Mouse (Mus musculus) heart, embryonic 11.5 days (tissue): Measurements from ENCODE around the gene Dip2a. TPM values are rescaled to one million over a fixed set of nuclear protein-coding genes. Genes with fewer than 3 reads are reported as not detected.

Experiments used
- ATAC-seq: fragments of 200-750 bp; cut with Nextera tagmentation; replicated peaks from 2 replicates; pipeline ENCODE4 v1.8.0; 2017; ENCODE audit warnings: moderate library complexity; ENCODE audit not compliant: insufficient number of reproducible peaks, low FRiP score, low TSS enrichment
- H3K27ac ChIP-seq: fragments of 300-500 bp; sonication (generic); 2 replicates; pipeline ENCODE4 v1.5.1; 2014; ENCODE audit warnings: mild to moderate bottlenecking, low read depth, low read length
- H3K27me3 ChIP-seq: fragments of 300-500 bp; sonication (generic); 2 replicates; pipeline ENCODE4 v1.6.1; 2014; ENCODE audit warnings: mild to moderate bottlenecking, low read length, mixed read lengths; ENCODE audit not compliant: control insufficient read depth, insufficient read depth
- H3K36me3 ChIP-seq: fragments of 300-500 bp; sonication (generic); 2 replicates; pipeline ENCODE4 v1.6.1; 2014; ENCODE audit warnings: mild to moderate bottlenecking, low read length, moderate library complexity, mixed read lengths; ENCODE audit not compliant: control insufficient read depth, insufficient read depth
- H3K4me1 ChIP-seq: fragments of 300-500 bp; sonication (generic); 2 replicates; pipeline ENCODE4 v1.6.1; 2014; ENCODE audit warnings: low read length; ENCODE audit not compliant: control insufficient read depth, insufficient read depth
- H3K4me2 ChIP-seq: fragments of 300-500 bp; sonication (generic); 2 replicates; pipeline ENCODE4 v1.6.1; 2014; ENCODE audit warnings: mild to moderate bottlenecking, moderate library complexity
- H3K4me3 ChIP-seq: fragments of 300-500 bp; sonication (generic); 2 replicates; pipeline ENCODE4 v1.5.1; 2014; ENCODE audit warnings: low read depth, low read length
- H3K9ac ChIP-seq: fragments of 300-500 bp; sonication (generic); 2 replicates; pipeline ENCODE4 v1.6.1; 2014; ENCODE audit warnings: mild to moderate bottlenecking, low read depth, low read length, moderate library complexity
- H3K9me3 ChIP-seq: fragments of 300-500 bp; sonication (generic); replicated peaks from 2 replicates; pipeline ENCODE4 v1.6.1; 2016; ENCODE audit warnings: low read length; ENCODE audit not compliant: control insufficient read depth
- WGBS: fragments of 180-500 bp; shearing (Covaris S2); extraction: QIAGEN DNeasy Blood & Tissue Kit; methylation state at CpG from one replicate; pipeline ENCODE4 v1.1.7; 2014; ENCODE audit not compliant: insufficient replicate concordance; 5-methylcytosine and 5-hydroxymethylcytosine counted together
- polyA plus RNA-seq: library from polyadenylated mRNA; unstranded; fragments of >200 nt; fragmentation: Nextera tagmentation; extraction: Ambion mirVana; gene quantifications from 2 replicates; pipeline ENCODE4 v1.2.1, GENCODE M21; 2014

The Dip2a gene
- polyA plus RNA-seq, 1 experiment from 2014 or later = 5.6 TPM

DNA sequence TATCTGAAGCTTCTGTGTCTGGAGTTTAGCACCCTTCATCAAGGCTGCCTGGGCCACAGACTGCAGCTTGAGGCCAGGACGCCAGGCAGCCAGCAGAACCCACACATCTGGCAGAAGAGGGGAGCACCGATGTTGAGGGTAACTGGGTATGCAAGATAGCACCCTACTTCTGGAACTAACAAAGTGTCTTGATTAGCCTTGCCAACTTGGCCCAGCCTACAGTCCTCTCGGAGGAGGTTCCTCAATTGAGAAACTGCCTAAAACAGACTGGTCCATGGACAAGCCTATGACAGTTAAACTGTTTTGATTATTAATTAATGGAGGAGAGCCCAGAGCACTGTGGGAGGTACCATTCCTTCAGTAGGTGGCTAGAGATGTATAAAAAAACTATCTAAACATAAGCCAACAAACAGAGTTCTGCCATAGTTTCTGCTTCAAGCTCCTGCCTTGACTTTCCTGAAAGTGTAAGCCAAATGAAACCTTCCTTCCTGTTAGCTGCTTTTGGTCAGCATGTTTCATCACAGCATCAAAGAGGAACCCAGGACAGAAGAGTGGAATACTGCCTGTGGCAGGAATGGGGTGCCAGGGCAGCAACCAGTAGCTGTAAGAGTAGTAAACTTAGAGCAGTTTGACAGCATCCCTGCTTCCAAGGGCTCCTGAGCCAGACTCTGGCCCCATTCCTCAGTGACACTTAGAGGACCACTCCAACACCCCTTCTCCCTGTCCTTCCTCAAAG lies 55.0 kb downstream of the Dip2a start:
- H3K9me3 ChIP-seq = no peaks in the 10 kb centered on the region
- 86% methylated on average over 3 of the region's 3 CpGs for WGBS
- H3K4me1 ChIP-seq = no peaks in the 10 kb centered on the region
- peaks cover 24% of the 10 kb centered on the region for H3K36me3 ChIP-seq
- no peak overlapping the region for H3K4me2 ChIP-seq
- H3K27me3 ChIP-seq = no peaks in the 10 kb centered on the region
- H3K9ac ChIP-seq = no peak overlapping the region
- no peak overlapping the region for H3K27ac ChIP-seq
- ATAC-seq = no peak
- no peak overlapping the region for H3K4me3 ChIP-seq

DNA sequence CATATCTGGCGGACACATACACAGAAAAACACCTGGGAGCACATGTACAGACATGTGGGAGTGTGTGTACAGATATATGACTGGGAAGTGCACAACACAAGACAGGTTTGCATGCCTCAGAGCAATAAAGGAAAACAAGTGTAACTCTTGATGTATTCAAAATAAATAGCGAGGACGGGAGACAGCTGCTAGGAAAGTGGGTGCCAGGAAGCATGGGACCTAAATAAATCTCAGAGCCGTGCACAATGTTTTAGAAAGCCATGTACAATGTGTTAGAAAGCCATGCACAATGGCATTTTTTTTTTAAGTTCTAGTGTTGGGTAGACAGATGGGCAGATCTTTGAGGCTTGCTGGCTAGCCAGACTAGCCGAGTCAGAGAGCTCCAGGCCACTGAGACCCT lies 56.0 kb downstream of the Dip2a start:
- H3K4me1 ChIP-seq = no peaks in the 10 kb centered on the region
- H3K27ac ChIP-seq = no peak overlapping the region
- H3K9me3 ChIP-seq = no peaks in the 10 kb centered on the region
- no peaks in the 10 kb centered on the region for H3K27me3 ChIP-seq
- 80% methylated on average over 5 of the region's 5 CpGs for WGBS
- H3K4me3 ChIP-seq = no peak overlapping the region
- no peak overlapping the region for H3K4me2 ChIP-seq
- ATAC-seq = no peak
- no peak overlapping the region for H3K9ac ChIP-seq
- H3K36me3 ChIP-seq = peaks cover 15% of the 10 kb centered on the region

DNA sequence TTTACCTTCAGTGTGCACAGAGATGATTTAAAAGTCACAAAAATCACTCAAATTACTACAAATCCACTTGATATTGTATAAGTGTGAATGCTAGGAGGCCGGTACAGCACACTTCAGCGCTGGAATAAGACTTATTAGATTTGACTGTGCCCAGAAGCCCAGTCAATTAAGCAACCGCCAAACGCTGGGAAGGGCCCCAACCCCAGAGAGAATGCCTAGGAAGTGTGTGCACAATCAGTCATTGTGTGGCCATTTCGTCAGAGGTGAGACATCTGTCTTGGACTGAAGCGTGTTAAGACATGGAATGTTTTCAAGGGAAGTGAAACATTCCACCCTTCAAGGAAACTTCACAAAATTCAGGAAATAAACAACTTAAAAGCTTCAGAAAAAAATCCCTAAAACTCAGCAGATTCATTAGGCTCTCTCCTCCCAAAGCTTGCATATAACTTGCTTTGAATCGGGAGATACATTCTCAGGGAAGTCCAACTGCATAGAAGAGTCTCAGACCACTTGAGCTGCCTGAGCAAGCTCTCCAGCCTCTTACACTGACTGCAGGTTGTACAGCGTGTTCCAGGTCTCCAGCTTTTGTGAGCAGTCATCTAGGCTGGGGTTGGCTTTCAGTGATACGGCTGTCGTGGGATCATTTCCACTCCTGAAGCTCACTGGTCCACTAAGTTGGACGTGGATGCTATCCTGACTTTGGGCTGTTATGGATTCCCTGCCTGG lies 56.7 kb downstream of the Dip2a start:
- Histone ChIP-seq H3K36me3 (peaks cover 18% of the 10 kb centered on the region), H3K9ac (no peak overlapping the region), H3K4me1 (no peaks in the 10 kb centered on the region), H3K4me2 (no peak overlapping the region), H3K4me3 (no peak overlapping the region), H3K9me3 (no peaks in the 10 kb centered on the region), H3K27me3 (no peaks in the 10 kb centered on the region), H3K27ac (no peak overlapping the region)
- 72% methylated on average over 11 of the region's 11 CpGs for WGBS
- no peak for ATAC-seq

DNA sequence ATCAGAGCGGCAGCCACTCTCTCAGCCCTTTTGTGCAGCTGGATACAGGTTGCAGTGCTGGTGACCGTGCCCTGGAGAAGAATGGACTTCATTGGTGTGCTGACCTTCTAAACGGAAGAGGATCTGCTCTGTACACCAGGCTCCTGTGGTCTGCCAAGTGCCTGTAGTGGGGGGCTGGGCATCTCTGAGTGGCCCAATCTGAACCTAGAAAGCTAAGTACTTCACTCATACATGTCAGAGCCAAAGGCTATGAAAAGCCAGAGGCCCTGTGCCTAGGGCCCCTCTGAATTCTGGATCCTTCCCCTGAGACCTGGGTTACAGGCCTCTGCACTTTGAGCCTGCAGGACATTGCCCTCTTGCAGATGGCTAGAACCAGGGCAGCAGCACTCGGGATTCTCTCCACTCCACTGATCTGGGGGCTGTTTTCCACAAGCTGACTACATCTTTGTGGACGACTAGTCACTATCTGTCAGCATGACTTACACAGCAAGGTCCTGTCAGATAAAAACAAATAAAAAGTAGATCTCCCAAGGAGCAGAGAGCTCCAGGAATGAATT lies 66.5 kb downstream of the Dip2a start:
- Histone ChIP-seq H3K9me3 (no peaks in the 10 kb centered on the region), H3K4me1 (no peaks in the 10 kb centered on the region), H3K27me3 (no peaks in the 10 kb centered on the region), H3K36me3 (peaks cover 22% of the 10 kb centered on the region), H3K4me3 (no peak overlapping the region), H3K4me2 (no peak overlapping the region), H3K27ac (no peak overlapping the region), H3K9ac (no peak overlapping the region)
- WGBS = 59% methylated on average over 5 of the region's 5 CpGs
- ATAC-seq = no peak

DNA sequence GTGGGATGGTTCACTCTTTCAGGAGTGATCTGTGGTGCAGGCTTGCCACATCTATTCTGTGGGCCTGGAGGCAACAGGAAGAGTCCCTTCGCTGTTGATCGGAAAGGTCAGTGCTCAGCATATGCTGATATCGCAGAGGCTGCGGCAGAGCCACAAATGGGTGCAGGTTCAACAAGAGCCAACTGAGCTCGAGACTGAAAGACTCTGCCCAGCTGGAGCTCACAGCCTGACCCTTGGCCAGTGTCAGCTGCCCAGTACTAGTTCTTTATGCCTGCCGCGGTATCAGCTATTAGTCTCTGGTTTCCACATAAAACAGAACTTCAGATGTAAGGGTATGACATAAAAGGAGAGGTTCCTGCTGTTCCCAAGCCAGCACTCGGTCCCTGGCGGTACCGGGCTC lies 69.8 kb downstream of the Dip2a start:
- H3K27ac ChIP-seq = no peak overlapping the region
- H3K4me1 ChIP-seq = no peaks in the 10 kb centered on the region
- no peak for ATAC-seq
- 75% methylated on average over 10 of the region's 10 CpGs for whole genome bisulfite sequencing
- no peaks in the 10 kb centered on the region for H3K9me3 ChIP-seq
- no peak overlapping the region for H3K4me3 ChIP-seq
- H3K27me3 ChIP-seq = no peaks in the 10 kb centered on the region
- H3K9ac ChIP-seq = no peak overlapping the region
- peaks cover 18% of the 10 kb centered on the region for H3K36me3 ChIP-seq
- no peak overlapping the region for H3K4me2 ChIP-seq

DNA sequence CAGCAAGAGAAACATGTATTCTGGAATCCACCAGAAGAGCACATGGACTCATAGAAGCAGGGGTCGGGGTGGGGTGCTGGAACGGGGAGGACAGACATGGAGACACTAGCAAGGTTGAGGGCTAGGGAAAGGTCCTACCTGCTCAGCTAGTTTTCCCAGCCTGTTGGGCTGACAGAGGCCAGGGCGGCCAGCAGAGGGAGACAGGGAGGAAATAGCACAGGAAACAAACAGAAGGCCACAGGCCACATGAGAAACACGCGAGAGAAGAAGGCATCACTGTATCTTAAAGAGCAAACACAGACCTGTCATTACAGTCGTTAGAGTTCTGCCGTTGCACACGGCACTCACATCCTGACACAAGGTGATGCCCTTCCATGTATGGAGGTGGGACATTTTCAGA lies 73.9 kb downstream of the Dip2a start:
- no peak for ATAC-seq
- Histone ChIP-seq H3K4me1 (no peaks in the 10 kb centered on the region), H3K9me3 (no peaks in the 10 kb centered on the region), H3K27ac (no peak overlapping the region), H3K9ac (no peak overlapping the region), H3K4me2 (no peak overlapping the region), H3K36me3 (peaks cover 14% of the 10 kb centered on the region), H3K4me3 (no peak overlapping the region), H3K27me3 (no peaks in the 10 kb centered on the region)
- WGBS = 44% methylated on average over 8 of the region's 8 CpGs

DNA sequence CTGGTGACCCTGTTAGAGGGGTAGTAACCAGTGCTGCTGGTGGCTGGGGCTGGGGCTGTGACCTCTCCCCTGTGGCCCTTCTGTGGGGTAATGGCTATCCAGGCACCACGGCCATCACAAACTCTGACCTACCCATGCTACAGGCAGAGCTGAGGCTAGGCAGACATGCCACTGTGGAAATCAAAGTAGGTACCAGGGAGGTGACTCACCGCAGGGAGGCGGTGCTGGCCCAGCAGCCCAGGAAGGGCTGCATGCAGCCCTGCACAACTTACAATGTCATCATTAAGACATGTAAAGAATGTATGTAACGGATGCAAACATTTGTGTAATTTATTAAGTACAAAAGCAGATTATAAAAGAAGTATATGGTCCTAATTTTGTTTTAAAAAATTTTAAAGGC lies 82.7 kb downstream of the Dip2a start:
- WGBS = 50% methylated on average over 4 of the region's 4 CpGs
- Histone ChIP-seq H3K27me3 (no peaks in the 10 kb centered on the region), H3K9ac (no peak overlapping the region), H3K36me3 (peaks cover 4% of the 10 kb centered on the region), H3K4me2 (no peak overlapping the region), H3K4me1 (peaks cover 5% of the 10 kb centered on the region; the same call in 1 of the 2 replicates), H3K9me3 (no peaks in the 10 kb centered on the region), H3K27ac (no peak overlapping the region), H3K4me3 (no peak overlapping the region)
- ATAC-seq = no peak

DNA sequence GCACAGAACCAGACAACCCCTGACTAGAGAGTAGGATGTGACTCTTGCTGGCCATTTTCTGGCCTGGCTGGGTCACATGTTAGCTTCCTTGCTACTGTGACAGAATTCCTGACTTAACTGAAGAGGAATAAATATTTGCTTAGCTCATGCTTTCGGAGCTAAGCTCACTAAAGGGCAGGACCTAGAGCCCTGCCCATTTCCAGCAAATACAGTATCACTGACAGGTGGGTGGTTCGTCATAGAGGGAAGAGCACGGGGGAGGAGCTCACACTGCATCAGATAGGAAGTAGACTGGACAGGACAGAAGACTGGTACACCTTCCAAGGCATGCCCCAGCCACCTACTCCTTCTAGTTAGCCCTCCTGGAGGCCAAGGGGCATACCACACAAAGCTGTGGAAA lies 83.6 kb downstream of the Dip2a start:
- Histone ChIP-seq H3K27me3 (no peaks in the 10 kb centered on the region), H3K9ac (no peak overlapping the region), H3K4me3 (no peak overlapping the region), H3K27ac (no peak overlapping the region), H3K4me2 (no peak overlapping the region), H3K36me3 (peaks cover 4% of the 10 kb centered on the region), H3K4me1 (peaks cover 8% of the 10 kb centered on the region), H3K9me3 (no peaks in the 10 kb centered on the region)
- no peak for ATAC-seq
- 62% methylated on average over 3 of the region's 3 CpGs for WGBS
